Mouse (Mus musculus) lung, postnatal 14 days (tissue): ENCODE data around the gene Qsox1.

ENCODE experiments used
- DNase-seq: peaks from one replicate; pipeline ENCODE4 v3.0.0; 2021

The Qsox1 gene

DNA sequence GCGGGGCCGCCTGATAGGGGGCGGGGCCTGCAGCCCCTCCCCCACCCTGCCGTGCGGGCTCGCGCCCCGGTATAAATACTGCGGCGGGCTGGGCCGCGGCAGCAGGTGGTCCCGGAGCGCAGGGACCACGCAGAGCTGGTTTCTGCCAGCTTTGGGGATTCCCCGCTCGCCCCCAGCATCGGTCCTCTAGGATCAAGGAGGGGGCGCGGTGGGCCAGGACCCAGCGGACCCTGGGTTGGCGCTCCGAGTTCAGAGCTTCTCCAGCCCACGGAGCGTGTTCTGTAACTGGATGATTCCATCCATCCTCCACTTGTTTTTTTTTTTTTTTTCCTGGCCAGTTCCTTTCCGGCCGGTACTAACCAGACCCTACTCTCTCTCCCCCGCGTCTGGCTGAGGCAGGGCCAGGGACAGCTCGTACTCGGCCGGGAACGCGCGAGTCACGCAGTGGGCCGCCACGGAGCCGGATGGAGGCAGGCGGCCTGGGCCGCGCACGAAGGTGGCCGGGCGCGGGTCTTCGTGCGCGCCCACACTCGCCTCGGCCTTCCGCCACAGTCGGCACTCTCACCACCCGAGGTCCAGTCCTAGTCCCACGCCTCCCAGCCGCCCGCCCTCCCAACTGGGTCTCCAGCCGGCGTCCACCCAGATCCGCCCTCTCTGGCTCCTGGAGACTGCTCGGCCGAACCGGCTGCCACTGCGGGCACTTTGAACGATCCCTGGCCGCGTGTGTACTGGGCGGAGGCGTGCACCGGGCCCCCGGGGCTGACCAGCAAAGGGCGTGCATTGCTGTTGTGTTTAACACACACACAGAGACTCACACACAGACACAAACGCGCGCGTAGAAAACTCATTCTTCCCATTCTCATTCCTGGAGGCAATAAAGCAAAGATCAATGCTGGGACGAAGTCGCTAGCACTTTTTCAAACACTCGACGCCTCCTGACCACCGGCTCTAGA is 70.0 kb downstream of the Qsox1 start:
- DNase-seq = no peak

DNA sequence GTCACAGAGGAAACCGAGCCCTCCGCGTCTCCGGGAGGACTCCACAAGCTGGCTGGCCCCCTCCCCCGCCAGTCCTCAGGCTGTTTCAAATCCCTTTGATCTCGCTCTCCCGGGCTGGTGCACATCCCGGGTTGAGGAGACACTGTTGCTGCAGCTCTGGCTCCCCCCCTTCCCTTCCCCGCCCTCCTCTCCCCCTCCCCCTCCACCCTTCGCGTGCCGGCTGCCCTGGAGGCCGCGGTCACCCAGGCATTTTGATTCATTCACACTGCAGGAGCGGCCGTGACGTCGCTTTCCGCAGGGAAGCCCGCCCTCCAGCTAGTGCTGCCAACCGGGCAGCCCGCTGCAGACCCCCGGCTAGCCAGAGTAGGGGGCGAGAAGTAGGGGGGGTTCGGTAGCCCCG is 70.7 kb downstream of the Qsox1 start:
- no peak for DNase-seq

GRCm38 (mm10) chr1:155741378-155741945 is 71.2 kb downstream of the Qsox1 start:
- no peak for DNase-seq

- peak; percentile 40 for DNase-seq
Observed at GRCm38 (mm10) chr1:155740622-155741377, 71.9 kb downstream of the Qsox1 start.

DNA sequence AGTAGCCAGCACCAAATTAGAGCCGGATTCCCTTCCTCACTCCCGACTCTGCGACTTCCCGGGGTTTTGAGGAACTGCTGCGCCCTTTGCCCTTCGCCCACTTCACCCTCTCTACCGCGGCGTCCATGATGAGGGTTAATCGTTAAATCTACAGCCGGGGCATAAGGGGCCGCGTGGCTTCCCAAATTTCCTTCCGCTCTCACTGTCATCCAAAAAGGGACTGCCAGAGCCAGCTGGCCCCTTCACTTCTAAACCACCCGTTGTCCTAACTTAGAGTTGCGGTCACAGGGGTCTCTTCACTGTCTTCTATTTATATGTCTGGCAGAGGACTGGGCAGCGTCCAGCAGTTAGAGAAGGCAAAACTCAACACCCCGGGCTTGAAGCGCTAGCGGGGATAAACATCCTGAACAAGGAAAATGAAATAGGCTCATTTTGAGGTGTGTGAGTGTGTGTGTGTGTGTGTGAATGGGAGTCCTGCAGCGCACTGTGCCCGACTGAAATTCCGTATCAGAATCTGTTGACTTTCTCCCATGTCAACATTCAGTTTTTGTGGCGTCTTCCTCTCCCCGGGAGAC is 74.8 kb downstream of the Qsox1 start:
- no peak for DNase-seq

DNA sequence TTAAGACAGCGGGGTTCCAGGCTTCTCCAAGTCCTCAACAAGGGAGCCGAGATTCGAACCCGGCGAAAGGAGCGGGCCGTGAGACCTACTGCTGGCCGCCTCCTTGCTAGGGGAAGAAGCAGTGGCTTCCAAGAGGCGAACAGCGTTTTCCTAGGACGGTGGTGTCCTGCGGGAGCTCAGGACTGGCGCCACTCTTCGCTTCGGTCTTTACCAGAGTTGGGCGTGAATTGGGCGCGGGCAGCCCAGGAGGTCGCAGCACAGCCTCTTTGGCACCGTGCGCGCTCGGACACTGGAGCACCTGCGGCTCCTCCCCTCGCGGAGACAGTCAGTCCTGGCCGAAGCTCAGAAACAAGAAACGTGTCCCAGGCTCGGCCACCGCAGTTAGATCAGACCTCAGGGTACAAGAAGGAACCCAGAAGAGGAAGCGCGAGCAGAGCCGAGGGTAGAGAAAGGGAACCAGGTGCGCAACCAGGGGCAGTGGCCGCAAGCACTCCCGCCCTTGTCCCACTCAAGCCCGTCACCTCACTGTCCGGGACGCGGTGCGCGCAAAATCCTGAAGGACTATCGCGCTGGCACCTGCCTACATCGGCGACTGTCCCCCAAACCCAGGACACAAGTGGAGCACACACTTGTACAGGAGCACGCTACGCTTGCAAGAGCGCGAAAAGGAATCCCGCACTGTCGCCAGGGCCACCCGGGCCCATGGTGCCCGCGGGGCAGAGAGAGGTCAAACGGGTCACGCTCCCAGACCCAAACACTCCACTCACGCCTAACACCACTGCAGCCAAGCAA is 75.5 kb downstream of the Qsox1 start:
- no peak for DNase-seq

DNA sequence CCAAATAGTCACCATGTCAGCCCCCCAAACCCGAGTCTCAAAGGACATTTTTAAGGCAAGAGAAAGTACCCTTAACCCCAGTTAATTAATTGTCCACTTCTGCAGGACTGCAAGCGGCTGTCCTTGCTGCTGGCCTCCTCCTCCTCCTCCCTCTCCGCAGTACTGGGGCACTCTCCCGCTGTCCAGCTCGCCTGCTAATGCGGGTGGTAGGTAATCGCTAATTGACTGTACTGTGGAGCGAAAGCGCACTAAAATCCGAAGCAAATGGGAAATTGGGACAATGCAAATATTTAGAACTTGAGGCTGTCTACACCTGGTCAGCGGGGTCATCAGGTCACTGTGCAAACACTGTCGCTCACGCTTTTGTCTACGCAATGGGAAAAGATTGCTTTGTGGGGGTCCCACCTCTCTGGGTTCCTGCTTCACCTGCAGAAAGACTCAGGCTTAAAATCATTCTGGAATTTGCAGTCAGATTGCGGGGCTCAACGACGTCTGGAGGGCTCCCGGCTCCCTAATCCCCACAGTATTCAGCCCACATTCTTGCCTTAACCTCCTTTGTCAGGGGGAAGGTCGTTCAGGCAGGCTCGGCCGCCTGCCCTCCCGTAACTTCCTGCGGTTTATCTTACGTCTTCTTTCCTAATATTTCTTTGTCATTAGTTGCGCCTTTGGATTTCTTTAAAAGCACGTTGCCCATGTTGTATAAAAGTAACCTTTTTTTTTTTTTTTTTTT is 76.4 kb downstream of the Qsox1 start:
- no peak for DNase-seq

DNA sequence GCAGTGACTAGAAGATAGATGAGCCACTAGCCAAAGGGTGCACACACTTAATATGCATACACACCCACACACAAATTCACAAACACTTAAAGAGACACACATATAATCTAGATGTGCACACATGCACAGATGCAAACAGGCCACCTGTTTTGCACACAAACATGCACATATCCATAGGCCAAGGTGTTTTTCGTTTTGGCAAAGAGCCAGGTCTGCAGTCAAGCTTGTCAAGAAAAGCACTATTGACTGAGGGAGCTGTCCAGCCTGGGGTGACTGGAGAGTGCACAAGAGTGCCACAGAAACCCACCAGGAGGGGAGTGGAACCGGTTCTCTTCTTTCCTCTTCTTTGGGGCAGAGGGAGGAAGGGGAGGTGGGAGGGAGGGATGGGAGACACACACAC is 81.5 kb downstream of the Qsox1 start:
- DNase-seq = no peak

- no peak for DNase-seq
Observed at GRCm38 (mm10) chr1:155729113-155729795, 83.4 kb downstream of the Qsox1 start.

GRCm38 (mm10) chr1:155727830-155728229 is 84.9 kb downstream of the Qsox1 start:
- no peak for DNase-seq
